Comparison of ENCODE assay signal across 9 mouse cellular contexts in the genomic region with DNA sequence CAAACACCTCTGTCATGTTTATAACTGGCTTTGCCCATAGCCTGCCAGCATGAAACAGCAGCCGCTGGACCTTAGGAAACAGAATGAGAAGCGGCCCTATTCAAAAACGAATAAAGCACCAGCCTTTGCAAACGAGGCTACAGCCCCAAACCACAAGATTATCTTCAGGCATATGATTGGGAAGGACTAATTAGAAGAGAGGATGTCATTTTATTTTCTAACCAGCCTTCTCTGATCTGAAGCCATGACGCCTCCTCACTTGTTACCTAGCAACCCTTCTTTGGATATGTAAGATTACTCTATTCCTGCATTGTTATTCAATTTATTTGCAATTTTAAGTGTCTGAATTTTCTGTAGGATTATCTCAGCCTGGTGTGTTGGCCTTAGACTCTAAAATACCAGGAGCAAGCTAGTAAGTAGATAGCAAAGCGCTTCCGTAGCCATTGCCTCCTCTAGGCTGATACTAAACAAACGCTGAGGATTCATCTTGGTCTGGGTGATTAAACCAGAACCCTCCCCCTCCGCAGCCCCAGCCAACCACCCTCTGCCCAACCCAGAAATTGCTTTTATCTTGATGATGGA.
DNase-seq lines count a peak whose midpoint lies in the region; ATAC-seq lines count a peak whose summit lies in the region.
"Had no signal": no experiment of that assay in that cellular context is flagged by ENCODE, and none has a peak within 500 bp of the region (broad histone marks: within the 10 kb centered on the region; RNA-seq: fewer than 3 reads in every experiment).

No protein-coding gene starts in this region.

- no peaks in the 10 kb centered on the region for H3K27me3 ChIP-seq in forebrain, embryonic 16.5 days (replicated peaks; ENCODE audit: control insufficient read depth, insufficient read depth, low read length)

- ATAC-seq in forebrain, embryonic 16.5 days, result peak; percentile 87

- no peak overlapping the region for H3K4me3 ChIP-seq in forebrain, embryonic 16.5 days (replicated peaks; ENCODE audit: low read length)

- no peaks in the 10 kb centered on the region for H3K36me3 ChIP-seq in forebrain, embryonic 16.5 days (ENCODE audit: control insufficient read depth, insufficient read depth)

- peak overlapping the region; percentile 80 for H3K27ac ChIP-seq in forebrain, embryonic 16.5 days (ENCODE audit: low read length)

- no peaks in the 10 kb centered on the region for H3K9me3 ChIP-seq in forebrain, embryonic 16.5 days (ENCODE audit: control insufficient read depth, low read length)

- 6% methylated on average over 9 of the region's 9 CpGs for WGBS in forebrain, embryonic 16.5 days

- DNase-seq in right cerebral cortex, adult 2 months (ENCODE audit: low spot score in 2 of 2), result peak; percentile 35 to 56
- no peak for DNase-seq in right cerebral cortex, postnatal 14 days
- peak; percentile 61 for DNase-seq in layer of hippocampus, adult 9-10 months (ENCODE audit: low spot score)
- peak; percentile 17 for DNase-seq in right cerebral cortex, postnatal 4 days
- DNase-seq in urinary bladder, postnatal 25 days (ENCODE audit: low spot score), result no peak
- DNase-seq in thymus, postnatal 25 days, result no peak
- no peak for DNase-seq in thymus, adult 18-20 months
- DNase-seq: lung, postnatal 14 days had no signal

- peak overlapping the region; percentile 42 for H3K4me2 ChIP-seq in forebrain, embryonic 16.5 days (ENCODE audit: low read length)

- H3K9ac ChIP-seq in forebrain, embryonic 16.5 days (replicated peaks; ENCODE audit: low read depth, low read length), result 0 out of 2 replicates have a peak overlapping the region, but pooled peaks have one; percentile 9

- H3K4me1 ChIP-seq in forebrain, embryonic 16.5 days (replicated peaks; ENCODE audit: control insufficient read depth, insufficient read depth, low read length), result peaks cover 25% of the 10 kb centered on the region

Comparison
In these comparisons a context has a peak if more than half of its experiments do, and no peak if none do; other contexts are left out.
1. DNase-seq: peak in right cerebral cortex, adult 2 months (2 of 2), layer of hippocampus, adult 9-10 months (single experiment) and right cerebral cortex, postnatal 4 days (single experiment); none in right cerebral cortex, postnatal 14 days (single experiment), urinary bladder, postnatal 25 days (single experiment), thymus, postnatal 25 days (single experiment) and thymus, adult 18-20 months (0 of 2).